Mouse (Mus musculus) cerebellum, adult 9-11 months (tissue): ENCODE measurements around the gene H2afz.
"Not testable (repeated sequence)": the region's sequence is repeated elsewhere in the genome, so short reads cannot be mapped to it uniquely, and the experiment has no call there.

Experiments
- DNase-seq: peaks from one replicate; pipeline ENCODE4 v3.0.0; 2022

The H2afz gene

DNA sequence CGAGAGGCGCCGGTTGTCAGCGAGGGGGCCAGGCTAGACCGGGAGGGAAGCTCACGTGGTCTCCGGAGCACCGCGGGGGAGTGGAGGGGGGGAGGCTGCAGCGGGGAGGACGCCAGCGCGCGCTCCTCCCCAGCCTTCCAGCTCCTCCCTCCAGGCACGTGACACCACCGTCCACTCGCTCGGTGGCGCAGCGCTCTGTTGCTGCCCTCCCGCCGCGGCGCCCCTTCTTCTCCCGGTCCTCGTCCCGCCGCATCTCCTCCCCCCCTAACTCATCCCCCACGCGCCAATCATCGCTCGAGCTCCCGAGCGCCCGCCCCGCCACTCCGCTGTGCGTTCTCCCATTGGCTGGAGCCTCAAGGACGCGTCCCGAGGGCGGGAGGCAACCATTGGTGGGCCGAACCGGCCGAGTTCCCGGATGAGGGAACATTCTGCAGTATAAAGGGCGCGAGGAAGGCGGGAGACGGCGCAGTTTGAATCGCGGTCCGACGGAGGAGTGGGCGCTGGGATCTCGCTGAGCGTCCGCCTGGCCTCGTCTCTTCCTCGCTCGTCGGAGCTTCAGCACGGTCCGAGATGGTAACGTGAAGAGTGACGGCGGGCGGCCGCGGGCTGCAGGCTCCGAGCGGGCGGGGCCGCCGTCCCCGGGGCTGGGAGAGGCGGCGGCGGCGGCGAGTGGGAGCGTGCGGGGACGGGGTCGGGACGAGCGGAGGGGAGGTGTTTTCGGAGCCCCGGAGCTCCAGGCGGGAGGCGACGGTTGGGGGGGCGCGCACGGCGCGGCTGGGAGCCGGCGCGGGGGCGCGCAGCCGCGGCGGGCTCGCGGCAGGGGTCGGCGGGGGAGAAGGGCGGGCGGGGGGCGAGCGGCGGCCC is at the start of gene H2afz:
TSS of gene H2afz (plus strand) at position 364 of the 864 bp plus-strand sequence.
- peak; percentile 99 for DNase-seq

DNA sequence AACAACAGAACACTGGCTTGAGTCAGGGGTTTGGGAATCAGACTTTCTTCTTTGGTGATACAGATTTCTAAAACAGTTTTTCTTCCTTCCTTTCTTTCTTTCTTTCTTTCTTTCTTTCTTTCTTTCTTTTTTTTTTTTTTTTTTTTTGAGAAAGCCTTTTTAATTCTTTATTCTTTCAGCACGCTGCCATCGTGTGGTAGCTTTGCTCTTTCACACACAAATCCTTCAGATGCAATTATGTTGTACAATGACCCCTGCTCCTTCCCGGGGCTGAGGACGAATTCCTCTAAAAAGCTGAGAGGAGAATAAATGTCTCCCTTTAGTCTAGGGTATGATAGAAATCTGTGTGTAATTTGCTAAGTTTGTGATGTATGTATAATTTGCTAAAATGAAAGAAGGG is 45.6 kb upstream of the H2afz start:
- DNase-seq: no peak

DNA sequence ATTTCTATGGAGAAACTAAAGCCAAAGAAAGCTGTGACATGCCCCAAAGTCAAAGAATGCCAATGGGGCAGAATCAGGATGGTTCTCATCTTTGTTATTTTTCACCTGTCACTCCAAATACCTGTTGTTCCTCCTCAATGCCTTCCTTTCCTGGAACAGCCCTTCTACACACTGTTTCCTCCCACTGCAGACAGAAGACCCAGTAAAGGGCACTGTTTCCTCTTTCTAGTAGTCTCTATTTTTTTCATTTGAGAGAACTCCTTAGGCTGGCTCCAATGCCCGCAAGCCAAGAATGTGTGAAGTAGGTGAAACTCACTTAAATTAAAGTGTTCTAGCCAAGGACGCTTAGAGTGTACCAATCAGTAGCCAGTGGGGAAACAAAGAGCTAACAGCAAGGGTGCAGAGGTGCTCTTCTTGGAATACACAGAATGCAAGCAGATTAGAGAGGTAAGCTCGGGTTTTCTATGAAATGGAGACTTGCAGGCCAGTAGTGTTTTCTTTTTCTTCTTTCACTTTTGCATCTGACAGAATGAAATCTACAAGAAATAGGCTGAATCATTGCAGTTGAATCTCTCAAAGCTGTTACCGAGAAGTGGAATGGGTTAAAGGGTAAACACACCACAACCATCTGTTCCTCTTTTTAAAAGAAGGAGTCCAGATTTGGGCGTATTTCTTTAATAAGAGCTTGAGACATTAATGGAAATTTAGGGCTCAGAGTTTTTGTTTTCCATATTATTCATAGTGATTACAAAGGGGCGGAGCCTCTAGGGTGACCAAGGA is 43.4 kb upstream of the H2afz start:
- DNase-seq: no peak

DNA sequence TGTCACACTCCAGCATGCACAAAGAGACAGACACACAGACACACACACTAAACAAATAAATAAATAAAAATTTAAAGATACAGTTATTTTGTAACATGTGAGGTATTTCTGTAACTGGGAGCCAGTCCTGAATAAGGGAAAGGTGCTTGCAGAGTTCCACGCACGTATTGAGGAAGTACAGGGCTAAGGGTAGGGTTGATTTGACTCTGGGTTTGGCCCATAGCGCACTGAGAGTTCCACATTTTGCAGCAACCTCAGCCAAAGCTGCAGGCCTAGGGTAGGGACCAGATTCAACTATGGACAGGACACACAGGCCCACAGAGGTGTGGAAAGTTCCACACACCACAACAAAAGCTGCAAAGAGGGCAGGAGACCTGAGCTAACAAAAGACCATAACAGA is 41.0 kb upstream of the H2afz start:
- no peak for DNase-seq

DNA sequence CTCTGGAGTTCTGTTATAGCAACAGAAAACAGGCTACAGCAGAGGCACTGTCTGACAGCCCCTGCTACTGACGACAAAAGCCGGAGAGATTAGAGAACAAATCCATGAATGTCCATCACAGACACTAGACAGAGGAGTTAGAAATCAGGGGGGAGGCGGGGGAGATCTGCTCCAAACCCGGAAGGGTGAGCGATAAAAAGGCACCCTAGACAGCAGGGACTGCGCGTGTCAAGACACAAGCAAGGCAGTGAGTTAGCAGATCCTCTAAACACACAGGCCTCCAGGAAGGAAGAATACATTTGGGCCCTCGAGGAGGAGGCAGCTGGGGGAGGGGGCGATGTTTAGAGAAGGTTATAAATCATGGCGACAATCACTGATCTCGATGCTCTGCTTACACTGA is 36.6 kb upstream of the H2afz start:
- no peak for DNase-seq

DNA sequence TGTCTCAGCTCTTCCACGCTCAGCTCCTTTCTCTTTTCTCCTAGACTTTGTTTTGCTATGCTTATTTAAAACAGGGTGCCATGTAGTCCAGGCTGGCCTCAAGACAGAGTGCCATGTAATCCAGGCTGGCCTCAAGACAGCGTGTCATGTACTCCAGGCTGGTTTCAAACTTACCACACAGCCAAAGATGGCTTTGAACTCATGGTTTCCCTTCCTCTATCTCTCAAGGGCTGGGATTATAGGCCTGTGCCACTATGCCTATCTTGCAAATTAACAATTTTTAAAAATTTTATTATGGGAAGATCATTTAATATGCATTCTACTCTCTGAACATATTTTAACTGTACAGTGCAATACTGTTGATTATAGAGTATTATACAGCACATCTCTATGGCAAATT is 33.1 kb upstream of the H2afz start:
- no peak for DNase-seq

DNA sequence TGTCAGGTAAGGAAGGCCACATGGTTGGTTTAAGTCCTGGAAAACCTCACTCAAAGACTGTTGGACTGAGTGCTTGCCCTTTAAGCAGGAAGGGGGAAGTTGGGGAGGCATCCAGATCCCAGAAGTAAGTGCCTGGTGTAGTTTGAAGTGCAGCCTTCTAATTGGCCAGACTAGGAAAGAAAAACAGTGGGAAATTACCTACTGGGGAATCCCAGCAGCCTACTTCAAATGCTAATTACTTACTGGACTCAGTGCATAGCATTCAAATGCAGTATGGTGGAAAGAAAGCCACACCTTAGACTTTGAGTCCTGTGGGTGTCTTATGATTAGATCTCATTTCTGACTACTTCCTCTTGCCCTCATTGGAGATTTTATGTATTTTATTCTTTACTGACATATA is 31.2 kb upstream of the H2afz start:
- no peak for DNase-seq

DNA sequence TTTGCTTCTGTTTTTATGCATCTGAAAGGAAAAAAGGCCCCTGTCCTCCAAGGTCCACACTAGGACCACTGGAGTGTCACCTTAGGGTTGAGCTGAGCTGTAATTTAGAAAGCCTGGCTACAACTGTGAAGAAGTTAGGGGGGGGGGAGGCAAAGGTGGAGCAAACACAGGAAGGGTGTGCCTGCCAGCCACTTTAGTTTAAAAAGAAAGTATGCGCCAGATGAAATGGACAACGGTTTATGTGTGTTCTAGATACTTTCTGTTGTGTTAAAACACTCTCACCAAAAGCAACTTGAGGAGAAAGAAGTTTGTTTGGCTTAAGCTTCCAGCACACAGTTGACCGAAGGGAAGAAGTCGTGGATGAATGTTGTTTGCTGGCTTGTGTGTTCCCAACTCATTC is 30.6 kb upstream of the H2afz start:
- no peak for DNase-seq

DNA sequence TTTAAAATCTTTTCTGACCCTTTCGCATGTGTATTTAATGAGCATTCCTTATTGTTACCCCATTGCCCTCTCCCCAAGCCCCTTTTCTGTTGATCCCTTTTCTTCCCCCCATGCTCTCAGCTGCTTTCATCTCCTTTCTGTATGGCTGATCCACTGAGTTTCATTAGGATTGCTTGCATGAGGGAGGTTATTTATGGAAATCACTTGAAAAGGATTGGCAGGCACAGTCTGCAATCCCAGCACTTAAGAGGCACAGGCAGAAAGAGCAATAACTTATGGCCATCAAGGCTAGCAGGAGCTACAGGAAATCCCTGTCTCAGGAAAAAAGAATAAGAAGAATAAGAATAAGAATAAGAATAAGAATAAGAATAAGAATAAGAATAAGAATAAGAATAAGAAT is 27.7 kb upstream of the H2afz start:
- DNase-seq: no peak

DNA sequence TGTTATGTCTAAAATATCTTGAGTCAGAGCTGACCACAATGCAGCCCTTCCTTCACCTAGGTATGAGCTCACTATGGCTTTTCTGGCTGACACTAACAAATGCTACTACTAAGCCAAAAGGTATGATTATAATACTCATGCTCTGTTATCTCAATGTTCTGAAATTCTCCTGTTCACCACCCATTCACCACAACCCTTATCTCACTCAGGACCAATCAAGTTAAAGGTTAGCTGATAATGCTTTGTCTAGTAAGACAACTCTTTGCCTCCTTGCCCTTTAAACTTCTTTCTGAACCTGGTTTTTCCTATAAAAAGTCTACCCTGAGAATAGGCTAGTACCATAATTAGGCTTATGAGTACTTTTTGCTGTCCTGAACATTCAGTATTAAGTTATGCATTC is 26.1 kb upstream of the H2afz start:
- no peak for DNase-seq

DNA sequence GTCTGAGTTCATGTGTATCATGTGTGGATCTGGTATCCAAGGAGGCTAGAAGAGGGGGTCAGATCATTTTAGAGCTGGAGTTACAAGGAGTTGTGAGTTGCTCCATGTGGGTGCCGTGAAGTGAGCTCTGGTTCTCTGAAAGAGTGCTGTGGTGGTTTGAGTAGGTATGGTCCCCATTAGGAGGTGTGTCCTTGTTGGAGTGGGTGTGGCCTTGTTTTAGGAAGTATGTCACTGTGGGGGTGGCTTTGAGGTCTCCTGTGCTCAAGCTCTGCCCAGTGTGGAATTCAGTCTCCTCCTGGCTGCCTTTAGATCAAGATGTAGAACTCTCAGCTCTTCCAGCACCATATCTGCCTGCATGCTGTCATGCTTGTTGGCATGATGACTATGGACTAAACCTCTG is 21.3 kb upstream of the H2afz start:
- no peak for DNase-seq

DNA sequence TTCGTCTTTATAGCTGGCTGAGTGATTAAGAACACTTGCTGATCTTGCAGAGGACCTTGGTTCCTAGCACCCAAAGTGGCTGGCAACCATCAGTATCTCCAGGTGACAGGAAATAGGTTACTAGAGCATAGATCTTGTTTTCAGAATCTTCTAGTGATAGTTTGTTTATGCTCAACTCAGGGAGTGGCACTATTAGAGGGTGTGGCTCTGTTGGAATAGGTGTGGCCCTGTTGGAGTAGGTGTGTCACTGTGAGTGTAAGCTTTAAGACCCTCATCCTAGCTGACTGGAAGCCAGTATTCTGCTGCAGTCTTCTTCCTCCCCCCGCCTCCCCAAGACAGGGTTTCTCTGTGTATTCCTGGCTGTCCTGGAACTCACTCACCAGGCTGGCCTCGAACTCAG is 20.0 kb upstream of the H2afz start:
- DNase-seq: no peak

DNA sequence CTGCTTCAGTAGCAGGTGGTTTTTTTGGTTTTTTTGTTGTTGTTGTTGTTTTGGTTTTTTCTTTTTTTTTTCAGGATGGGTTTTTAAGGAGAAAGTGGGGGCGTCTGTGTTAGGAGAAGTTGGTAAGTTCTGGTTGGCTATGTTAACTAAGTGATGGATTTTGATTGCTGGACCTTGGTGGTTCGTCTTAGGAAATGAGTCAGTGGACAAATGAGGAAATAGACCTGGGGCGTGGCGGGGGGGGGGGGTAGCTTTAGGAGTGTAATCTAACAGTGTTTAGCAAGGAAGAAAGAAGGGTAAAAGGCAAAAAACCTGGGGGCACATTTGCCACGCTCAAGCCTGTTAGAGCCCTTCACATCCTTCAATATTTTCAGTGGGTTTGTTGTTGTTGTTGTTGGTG is 17.7 kb upstream of the H2afz start:
- no peak for DNase-seq

DNA sequence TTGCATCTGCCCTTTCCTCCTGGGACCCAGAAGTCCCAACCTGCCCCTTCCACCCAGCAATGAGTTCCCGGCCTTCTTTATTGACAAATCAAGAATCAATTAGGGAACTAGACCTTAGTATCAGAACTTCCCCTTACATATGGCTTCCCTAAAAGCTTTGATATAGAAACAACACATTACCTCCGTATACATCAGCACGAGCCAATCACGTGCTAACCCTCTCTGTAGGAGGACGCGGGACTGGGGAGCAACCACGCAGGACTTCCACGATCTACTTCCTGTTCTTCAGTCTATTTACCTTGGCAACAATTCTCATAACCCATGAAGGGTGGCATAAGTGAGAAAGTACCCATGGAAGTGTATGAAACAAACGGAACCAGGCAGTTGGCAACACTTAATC is 15.9 kb upstream of the H2afz start:
- no peak for DNase-seq

DNA sequence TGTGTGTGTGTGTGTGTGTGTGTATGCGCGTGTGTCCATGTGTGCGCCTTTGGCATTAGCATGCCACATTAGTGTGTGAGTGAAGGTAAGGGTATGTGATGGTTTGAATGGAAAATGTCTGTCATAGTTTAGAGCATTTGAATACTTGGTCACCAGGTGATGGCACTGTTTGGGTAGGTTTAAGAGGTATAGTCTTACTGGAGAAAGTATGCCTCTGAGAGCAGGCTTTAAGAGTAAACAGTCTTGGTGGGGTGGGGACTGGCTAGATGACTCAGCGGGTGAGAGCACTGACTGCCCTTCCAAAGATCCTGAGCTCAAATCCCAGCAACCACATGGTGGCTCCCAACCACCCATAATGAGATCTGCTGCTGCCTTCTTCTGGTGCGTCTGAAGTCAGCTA is 14.6 kb upstream of the H2afz start:
- DNase-seq: no peak

DNA sequence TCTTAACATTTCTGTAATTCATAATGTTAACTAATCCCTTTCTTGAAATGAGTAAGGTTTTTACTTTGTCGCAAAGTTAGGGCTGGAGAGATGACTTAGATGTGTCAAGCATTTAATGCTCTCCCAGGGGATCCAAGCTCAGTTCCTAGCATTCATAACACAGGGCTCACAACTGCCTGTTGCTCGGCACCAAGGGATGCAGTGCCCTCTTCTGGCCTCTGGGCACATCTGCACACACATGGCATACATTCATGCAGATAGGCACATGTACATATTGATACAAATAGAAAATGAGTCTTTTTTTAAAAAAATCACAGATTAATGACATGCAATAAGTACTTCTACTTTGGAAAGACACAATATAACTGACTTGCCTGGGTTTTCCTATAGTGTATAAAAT is 13.1 kb upstream of the H2afz start:
- no peak for DNase-seq

DNA sequence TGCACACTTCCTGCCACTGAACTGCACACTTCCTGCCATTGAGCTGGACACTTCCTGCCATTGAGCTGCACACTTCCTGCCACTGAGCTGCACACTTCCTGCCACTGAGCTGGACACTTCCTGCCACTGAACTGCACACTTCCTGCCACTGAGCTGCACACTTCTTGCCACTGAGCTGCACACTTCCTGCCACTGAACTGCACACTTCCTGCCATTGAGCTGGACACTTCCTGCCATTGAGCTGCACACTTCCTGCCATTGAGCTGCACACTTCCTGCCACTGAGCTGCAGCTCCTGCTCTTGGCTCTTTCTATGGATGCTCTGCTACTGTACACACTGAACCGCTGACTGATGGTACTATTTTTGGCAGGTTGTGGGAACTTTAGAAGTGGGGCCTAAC is 11.3 kb upstream of the H2afz start:
- not testable (repeated sequence) for DNase-seq

DNA sequence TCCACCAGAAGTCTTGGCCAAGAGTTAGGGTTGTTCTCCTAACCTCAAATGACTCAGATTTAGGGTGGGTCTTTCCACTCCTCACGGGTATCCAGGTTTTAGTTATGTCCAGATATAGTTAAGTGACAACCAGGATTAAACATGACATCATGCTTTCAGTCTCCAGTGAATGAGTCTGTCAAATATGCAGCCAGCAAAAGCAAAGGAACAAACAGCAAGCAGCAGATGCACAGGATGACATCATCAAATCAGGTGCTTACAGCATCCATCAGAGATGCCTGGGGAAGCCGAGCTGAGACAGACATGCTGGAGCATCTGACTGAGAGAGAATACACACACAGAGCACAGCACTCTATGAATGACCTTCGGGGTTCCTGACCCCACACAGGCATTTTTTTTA is 9.0 kb upstream of the H2afz start:
- no peak for DNase-seq

DNA sequence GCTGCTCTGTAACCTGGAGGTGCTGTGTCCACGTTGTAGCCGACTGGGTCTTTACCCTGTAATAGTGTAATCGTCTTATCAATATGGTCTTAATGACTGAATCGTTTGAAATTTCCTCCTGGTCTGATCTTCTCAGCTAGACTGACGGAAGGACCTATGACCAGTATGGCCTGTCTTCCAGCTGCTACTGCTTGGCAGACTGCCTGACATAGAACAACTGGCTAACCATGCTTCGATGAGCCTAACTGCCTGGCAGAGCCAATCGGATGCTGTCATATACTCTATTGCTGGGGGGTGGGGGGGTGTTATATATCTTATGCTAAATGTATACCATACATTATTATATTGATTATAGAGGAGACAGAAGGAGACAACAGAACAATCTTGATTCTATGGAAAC is 8.2 kb upstream of the H2afz start:
- DNase-seq: no peak

DNA sequence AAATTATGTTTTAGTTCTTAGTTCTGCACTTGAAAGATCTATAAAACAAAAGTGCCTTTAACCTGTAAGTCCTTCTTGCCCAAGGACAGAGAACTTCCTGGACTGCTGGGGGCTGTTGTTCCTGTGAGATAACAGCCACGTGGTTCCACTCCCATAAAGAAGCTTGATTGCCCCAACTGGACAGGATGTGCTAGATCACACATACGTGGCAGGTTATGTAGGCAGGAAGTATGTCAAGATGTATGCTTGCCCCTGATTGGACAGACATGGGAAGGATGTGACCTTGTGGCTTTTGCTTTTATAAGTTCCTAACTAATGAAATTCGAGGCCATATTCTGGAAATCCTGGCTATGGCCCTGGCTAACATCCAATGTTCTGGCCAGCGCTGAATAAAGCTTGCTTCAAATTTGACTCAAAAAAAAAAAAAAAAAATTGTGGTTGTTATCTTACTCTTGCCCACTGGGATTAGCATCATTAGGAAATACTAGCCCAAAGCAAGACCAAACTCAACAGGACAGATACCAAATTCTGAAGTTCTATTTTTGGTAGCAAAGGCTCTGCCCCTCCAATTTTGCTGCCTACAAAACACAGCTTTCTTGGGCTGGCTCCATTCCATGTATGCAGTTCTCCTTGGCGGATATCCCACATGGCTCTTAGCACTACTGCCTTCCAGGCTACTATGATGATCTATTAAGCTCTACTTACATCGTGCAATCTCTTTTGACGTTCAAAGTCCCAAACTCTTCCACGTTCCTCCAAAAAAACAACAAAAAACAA is 3.7 kb upstream of the H2afz start:
- DNase-seq: no peak

DNA sequence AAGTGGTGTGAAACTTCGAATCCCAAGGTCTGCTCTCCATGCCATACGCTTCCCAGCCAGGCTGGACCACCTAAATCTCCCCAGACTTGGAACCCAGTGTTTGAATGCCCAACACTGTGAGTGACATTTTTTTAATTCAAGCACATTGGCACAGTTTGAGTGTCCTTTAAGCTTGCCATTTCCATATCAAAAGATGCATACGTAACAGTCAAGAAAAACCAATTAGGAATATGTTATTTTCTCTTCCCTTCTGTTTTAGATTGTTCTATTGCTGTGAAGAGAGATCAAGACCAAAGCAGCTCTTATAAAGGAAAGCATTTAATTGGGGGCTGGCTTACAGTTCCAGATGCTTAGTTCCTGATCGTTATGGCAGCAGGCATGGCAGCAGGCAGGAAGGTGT is 2.9 kb upstream of the H2afz start:
- DNase-seq: no peak

DNA sequence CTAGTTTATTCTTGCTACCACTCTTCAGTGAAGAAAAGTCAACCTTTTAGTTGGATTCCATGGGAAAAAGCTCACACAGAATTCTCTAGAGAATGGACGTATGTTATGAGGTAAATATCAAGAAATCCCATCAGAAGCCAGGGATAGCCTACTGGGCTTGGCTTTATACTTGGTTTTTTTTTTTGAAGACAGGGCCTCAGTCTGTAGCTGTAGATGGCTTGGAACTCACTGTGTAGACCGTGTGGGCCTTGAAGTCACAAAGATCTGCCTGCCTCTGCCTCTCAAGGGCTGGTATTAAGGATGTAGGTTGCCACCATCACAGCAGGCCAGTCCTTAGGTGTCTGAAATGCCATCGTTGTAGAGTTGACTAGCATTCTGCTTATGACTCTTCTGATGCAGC is 1.7 kb upstream of the H2afz start:
- peak; percentile 36 for DNase-seq

DNA sequence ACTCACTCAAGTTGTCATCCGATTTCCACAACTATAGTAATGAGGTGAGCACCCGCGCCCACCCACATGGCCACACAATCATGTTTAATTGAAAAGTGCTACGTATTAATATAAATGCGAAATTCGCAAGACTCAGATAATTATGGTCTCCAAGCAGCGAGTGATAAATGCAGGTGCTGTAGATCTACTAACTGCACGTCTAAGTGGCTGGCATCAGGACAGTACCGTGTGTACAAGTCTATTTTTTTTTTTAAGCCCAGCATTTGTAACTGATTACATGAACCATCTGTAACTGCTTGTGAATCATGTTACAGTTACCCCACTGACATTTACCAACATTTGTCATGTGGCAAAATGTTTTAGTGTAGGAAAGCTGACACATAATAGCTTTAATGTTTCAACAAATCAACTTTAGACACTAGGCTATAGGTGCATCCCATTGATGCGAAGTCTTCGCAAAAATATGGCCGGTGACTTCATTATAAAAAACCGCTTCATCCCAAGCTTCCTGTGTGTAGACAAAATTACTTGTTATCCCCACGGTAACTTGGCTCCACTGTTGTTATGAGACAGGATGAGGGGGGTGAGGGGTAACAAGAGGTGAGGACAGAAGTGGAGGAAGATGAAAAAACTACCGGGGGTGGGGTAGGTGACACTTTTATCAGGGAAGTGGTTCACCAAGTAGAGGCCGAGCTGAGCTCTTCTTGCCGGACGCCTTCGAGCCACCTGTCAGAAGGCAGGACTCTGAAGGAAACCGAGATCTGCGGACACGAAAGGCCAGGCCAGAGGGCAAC is 760 bp upstream of the H2afz start:
- DNase-seq: peak; percentile 40
